Mouse (Mus musculus) embryonic fibroblast, embryonic 13.5 days (primary cell): Measurements from ENCODE around the gene Bcap29.

Experiments used
- CTCF ChIP-seq: IDR thresholded peaks from 2 replicates; pipeline ENCODE4 v1.5.1; 2011; ENCODE audit warnings: mild to moderate bottlenecking, control low read depth, low read length, moderate library complexity, borderline replicate concordance; ENCODE audit not compliant: insufficient read depth
- POLR2A ChIP-seq: IDR thresholded peaks from 2 replicates; pipeline ENCODE4 v1.6.1; 2011; ENCODE audit warnings: low read depth, mild to moderate bottlenecking, control low read depth, low read length, moderate library complexity

DNA sequence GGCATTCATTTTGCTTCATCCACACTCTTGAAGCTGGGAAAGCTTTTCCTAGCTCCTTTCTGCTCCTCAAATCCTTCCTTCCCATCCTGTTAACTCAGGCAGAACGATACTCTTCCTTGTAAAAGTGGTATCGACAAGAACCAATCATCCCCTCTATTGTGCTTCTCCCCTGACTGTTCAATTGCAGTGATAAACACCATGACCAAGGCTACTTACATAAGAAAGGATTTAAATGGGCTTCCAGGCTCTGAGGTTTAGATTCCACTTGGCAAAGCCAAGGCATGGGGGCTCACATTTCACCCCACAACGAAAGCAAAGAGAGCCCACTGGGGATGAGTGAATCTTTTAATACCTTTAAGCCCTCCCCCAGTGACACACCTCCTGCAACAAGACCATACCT is 26.3 kb downstream of the Bcap29 start:
- TF ChIP-seq CTCF, result no peak
- TF ChIP-seq POLR2A, result no peak
